18 mouse cellular contexts compared by ENCODE assay signal in genomic region chr15:69456191-69456770, GRCm38 (mm10).
"Had no signal": no experiment of that assay in that cellular context is flagged by ENCODE, and none has a peak within 500 bp of the region (broad histone marks: within the 10 kb centered on the region; RNA-seq: fewer than 3 reads in every experiment).

No protein-coding gene starts in this region.

- H3K9me3 ChIP-seq: liver, embryonic 15.5 days; lung, embryonic 15.5 days; midbrain, embryonic 10.5 days; midbrain, embryonic 12.5 days; neural tube, embryonic 12.5 days; stomach, embryonic 15.5 days had no signal

- H3K27ac ChIP-seq: liver, embryonic 15.5 days; lung, embryonic 15.5 days; midbrain, embryonic 10.5 days; midbrain, embryonic 12.5 days; neural tube, embryonic 12.5 days; stomach, embryonic 15.5 days; stomach, postnatal 0 days had no signal

- H3K9ac ChIP-seq: liver, embryonic 15.5 days; liver, postnatal 0 days; lung, embryonic 15.5 days; midbrain, embryonic 12.5 days; neural tube, embryonic 12.5 days; stomach, embryonic 15.5 days had no signal

- H3K36me3 ChIP-seq: liver, embryonic 15.5 days; lung, embryonic 15.5 days; midbrain, embryonic 10.5 days; midbrain, embryonic 12.5 days; neural tube, embryonic 12.5 days; stomach, embryonic 15.5 days had no signal

- H3K4me2 ChIP-seq: liver, embryonic 15.5 days; lung, embryonic 15.5 days; midbrain, embryonic 12.5 days; neural tube, embryonic 12.5 days; stomach, embryonic 15.5 days had no signal

- H3K4me3 ChIP-seq: liver, embryonic 15.5 days; lung, embryonic 15.5 days; midbrain, embryonic 10.5 days; midbrain, embryonic 12.5 days; myocyte; neural tube, embryonic 12.5 days; stomach, embryonic 15.5 days had no signal

- DNase-seq: liver, postnatal 0 days; lung, adult 2 months; lung, postnatal 14 days; lung, postnatal 4 days; right cerebral cortex, postnatal 14 days; thymus, adult 2 months; thymus, postnatal 25 days; thymus, postnatal 4 days had no signal

- H3K27me3 ChIP-seq: liver, embryonic 15.5 days; lung, embryonic 15.5 days; midbrain, embryonic 12.5 days; neural tube, embryonic 12.5 days; stomach, embryonic 15.5 days had no signal

- H3K4me1 ChIP-seq: liver, embryonic 15.5 days; lung, embryonic 15.5 days; neural tube, embryonic 12.5 days had no signal

- ATAC-seq: liver, postnatal 0 days; lung, postnatal 0 days; midbrain, embryonic 16.5 days had no signal
